Mouse (Mus musculus) retina, postnatal 1 day (tissue): ENCODE results near the gene Max.
A peak's percentile ranks its signal among the peaks of the same experiment; 100 is the strongest.

Experiments used
- DNase-seq: peaks from one replicate; pipeline ENCODE4 v3.0.0-alpha.2; 2012

Max gene

DNA sequence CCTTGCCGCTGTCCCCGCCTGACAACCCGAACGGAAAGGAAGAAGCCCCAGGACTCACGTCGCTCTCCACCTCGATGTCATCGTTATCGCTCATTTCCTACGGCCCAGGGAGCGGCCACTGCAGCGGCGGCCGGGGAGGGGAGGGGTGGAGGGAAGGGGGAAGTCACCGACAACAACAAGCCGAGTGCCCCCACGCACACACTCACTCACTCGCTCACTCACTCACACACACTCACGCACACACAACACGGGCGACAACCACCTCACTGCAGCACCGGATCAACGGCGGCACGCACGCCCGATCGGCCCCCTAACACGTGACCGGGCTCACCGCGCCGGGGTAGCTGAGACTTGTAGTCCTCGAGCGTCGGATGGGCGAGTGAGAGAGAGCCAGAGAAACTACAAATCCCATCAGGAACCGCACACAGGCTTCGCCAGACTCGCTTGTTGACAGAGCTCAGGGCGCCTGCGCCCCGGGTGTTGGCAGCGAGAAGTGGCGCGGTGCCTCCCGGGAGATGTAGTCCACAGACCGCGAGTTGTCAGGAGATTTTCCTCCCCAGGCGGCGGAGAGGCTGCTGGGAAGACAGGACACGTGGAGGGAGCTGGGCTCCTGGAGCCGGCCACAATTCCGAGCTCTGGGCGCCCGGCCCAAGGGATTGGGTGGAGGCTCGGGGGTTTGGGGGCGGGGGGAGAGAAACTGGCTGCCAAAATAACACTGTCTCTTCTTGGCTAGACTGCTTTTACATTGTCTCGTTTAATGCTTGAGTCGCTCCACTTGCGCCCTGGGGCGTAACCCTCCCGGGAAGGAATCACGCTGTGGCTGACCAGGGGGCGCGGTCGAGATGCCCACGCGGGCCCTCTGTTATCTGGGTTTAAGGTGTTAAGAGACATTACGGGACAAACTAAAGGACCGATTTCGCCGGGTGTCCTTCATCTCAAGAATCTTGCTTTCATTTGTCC is at the start of gene Max:
Gene Max (minus strand): TSS at position 270 of the 960 bp plus-strand sequence.
- peak; percentile 100 for DNase-seq

DNA sequence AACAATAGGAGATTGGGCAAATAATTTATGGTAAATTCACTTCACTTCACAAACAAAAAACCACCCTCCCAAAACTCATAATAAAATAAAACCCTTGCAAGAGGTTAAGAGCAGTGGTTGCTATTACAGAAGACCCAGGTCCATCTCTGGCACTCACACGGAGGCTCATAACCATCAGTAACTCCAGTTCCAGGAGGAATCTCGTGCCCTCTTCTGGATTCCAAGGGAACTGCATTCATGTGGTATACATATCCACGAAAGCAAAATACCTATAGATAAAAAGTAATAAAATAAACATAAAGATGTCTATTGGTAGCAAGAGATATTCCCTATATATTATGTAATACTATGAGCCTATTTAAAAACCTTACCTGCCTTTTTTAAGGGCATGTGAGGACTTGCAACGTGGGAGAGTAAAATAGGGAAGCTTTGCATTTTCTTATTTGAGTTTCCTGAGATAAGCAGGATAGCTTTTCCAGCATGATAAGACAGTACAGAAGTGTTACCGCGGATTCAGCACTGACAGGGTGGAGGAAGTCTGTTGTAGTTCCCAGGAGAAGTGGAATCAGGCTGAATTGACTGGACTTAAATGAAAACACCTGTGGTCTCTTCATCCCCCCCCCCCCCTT is 49.2 kb upstream of the Max start:
- no peak for DNase-seq

GRCm38 (mm10) chr12:77009202-77010030 is 47.4 kb upstream of the Max start:
- peak; percentile 40 for DNase-seq

- no peak for DNase-seq
These were observed 42.9 kb upstream of the Max start for GRCm38 (mm10) chr12:77004893-77005292.

DNA sequence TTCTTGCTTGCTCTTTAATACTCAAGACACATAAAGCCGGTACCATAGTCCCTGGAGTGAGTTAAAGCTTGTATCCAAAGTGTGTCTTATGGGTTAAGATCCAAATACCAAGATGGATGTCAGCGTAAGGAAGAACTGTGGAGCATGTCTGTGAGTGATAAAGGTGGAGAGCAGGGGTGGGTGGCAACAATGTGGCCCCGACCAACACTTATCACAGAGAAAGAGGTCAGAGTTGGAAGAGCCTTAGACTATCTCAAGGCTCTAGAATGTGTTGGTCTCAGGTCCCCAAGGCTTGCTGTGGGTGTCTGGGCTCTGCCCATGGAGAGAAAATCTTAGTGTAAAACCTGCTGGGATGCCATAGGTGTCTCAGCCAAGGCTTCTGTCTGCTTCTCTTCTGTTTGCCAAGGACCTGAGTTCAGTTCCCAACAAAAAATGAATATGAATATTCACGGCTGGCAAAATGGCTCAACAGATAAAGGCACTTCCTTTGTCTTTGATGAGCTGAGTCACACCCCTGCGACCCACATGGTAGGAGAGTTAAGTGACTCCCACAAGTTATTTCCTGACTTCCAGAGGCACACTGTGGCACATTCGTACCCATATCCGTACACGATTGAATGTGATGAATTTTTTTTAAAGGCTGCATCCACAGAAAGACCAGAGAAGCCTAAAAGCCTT is 40.7 kb upstream of the Max start:
- no peak for DNase-seq

DNA sequence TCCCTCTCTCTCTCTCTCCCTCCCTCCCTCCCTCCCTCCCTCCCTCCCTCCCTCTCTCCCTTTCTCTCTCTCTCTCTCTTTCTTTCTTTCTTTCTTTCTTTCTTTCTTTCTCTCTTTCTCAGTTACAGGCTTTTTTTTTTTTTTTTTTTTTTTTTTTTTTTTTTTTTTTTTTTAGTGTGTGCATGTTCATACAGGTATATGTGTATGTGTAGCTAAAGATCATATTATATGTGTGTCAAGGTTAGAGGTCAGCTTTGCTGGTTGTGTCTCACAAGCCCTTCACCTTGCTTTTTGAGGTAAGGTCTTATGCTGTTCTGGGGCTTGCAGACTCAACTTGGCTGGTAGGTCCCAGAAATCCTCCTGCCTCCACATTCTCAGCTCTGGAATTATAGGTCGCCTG is 39.3 kb upstream of the Max start:
- no peak for DNase-seq

DNA sequence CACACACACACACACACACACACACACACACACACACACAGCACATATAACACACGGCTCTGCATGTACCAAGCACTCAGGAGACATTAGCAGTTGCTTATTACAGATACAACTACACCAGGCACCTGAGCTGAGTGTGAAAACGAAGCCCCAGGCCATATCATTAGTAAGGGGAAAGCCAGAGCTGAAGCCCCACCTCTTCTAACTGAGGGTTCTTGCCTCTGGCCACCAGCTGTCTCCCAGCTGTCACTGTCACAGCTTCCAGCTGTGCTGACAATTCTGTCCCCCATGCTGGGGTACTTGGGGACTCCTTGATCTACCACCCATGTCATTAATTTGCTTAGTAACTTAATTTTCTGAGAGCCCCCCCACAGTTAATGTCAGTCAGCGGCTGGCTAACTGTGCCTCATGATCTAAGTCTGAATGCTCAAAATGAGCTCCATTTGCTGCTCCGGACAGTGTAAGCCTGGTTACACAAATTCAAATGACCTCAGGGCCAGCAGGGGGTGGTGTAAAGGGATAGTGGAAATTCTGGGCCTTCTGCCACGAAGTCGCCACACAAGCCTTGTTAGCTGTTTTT is 38.8 kb upstream of the Max start:
- peak; percentile 81 for DNase-seq

DNA sequence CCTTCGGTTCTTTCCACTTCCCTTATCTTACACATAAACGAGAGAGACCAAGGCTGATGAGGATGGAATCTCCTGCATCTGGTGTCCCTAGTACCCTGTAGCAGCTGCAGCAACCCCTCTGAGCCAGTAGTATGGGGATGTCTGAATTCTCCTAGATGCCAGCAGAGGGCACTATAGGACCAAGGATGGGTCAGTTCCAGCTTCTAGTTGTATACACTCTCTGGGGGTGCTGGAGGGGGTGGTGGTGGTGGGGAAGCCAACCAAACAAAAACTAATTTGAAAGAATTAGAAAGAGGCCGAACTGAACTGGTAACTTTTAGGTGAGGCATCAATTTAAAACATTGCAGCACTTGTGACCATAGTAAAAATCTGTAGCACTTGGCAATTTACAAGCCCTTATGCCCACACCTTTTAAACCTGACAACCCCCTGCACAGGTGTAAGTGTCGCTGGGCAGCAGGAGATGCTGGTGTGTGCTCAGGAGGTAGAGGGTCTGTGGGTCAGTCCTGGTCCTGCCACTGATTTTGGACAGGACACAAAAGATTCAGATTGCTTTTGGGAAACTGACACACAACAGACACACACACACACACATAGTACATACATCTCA is 38.2 kb upstream of the Max start:
- peak; percentile 86 for DNase-seq

GRCm38 (mm10) chr12:76994766-76995165 is 32.8 kb upstream of the Max start:
- DNase-seq = no peak

DNA sequence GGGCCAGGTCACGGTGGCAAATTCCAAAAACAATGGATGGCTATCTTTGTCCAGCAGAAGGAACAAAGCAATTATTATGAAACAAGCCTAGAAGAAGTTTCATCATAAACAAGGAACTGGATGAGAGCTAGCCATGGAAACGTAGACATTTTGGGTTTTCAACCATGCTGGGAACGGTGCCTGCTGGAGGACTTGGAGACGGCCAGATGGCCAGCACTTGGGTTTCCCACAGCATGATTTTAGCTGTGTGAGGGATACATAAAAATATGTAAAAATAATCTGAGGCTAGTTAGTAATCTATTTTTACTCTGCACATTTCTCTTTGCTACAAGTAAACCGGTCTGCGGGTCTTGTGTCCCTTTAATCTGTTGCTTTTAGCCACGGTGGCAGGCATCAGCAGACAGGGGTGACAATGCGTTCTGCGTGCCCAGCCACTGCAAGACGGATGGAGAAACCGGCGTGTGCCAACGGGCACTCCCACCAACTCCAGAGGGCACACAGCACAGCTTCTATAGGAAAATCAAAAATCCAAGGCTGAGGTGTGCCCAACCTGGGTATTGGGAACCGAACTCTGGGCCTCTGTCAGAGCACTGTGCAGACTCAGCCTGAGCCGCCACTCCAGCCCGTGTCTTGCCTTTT is 31.0 kb upstream of the Max start:
- no peak for DNase-seq

DNA sequence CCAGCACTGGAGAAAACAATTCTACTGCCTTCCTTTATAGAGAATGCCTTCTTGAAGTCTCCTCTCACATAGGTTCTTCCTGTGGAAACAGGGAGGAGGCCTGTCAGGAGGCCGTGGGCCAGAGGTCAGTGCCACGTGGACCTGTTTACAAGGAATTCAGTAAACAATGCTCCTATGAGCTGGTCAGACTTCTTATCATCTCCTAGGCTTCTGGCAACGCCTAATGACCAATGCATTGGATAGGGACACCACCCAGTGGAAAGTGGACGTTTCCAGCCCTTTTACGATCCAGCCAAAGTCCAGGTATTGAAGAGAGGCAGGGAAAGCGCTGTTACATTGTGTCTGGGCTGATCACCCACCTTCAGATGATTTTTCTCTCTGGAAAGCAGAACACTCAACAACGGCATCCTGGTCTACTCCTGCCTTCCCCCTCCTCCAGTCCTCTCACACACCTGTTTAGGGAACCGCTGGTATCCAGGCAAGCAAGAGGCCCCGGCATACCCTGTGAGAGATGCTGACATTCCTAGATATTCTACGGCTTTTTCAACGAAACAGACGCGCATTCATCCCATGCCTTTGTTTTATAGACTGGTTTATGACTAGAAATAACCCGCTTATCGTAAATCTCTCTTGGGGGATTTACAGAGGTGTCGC is 20.9 kb upstream of the Max start:
- no peak for DNase-seq

DNA sequence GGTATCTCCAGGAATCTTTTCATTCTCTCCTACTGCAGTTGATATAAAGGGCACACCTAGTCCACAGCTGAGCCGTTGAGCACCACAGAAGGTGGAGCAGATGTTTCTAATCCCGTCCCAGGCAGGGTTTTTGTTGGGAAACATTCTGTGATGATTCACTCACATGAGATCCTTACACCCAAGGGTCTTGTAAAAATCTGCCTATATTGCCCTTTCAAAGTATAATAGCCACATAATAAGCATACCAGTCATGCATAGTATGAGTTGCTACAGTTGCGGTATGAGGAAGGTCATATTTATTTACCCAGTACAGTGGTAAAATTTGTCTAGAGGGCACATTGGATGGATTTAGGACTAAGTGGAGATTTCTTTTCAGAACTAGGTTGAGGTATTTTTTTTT is 17.5 kb upstream of the Max start:
- DNase-seq = no peak

DNA sequence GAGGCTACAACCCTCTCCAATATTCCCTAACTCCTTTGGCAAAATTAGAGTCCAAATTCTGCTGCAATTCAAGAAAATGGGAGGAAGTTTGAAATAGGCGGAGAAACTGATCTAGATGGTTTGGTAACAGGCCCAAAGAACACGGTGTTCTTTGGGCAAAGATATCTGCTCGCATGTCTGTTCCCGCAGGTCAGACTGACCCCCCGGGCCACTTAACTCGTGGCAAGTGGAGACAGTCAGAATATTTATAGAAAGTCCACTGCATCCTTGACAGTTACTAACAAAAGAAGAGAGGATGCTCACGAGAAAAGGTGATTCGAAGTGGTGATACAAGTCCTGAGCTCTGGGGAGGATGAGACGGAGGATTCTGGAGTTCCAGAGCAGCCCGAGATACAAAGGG is 10.7 kb upstream of the Max start:
- no peak for DNase-seq

GRCm38 (mm10) chr12:76972241-76972640 is 10.2 kb upstream of the Max start:
- no peak for DNase-seq

DNA sequence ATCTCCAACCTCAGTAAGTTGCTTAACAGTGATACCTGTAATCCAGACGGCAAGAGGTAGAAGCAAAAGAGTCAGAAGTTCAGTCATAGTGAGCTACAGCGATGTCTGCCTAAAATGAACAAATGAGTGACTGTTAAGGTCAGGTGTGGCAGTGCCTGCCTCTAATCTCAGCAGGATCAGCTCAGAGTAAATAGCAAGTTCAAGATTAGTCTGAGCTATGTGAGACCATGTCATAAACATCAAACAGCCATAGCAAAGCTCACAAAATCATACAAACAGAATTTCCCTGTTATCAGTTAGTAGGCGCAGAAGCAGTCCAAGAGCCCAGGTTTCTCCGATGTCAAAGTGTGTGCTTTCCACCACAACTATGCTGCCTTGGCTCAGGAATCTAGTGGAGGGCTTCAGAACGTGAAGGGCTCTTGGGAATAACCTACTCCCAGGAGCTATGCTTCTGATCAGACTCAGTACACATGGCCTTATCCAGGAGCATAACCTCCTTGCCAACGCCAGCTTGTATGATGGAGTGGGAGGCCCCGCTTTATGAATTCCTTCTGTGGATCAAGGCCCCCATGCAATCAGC is 9.7 kb upstream of the Max start:
- no peak for DNase-seq

GRCm38 (mm10) chr12:76965876-76966275 is 3.9 kb upstream of the Max start:
- DNase-seq = peak; percentile 62

DNA sequence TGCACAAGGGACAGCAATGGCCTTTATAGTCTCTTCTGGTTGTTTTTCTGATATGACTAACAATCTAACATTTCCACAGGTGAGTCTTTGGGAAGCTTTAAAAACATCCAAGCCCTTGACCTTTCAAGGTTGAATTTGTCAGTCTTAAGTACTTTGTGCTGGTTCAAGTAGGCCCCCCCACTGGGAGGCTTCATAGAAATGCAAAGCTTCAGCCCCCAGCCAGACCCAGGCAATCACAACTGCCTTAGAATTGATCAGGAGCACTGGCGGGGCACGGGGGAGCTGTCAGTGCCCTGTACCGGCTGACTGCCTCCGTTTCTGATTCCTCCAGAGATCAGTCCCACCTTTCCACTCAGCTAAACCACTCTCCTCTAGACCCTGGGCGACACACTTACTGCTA is 3.1 kb upstream of the Max start:
- DNase-seq = no peak

DNA sequence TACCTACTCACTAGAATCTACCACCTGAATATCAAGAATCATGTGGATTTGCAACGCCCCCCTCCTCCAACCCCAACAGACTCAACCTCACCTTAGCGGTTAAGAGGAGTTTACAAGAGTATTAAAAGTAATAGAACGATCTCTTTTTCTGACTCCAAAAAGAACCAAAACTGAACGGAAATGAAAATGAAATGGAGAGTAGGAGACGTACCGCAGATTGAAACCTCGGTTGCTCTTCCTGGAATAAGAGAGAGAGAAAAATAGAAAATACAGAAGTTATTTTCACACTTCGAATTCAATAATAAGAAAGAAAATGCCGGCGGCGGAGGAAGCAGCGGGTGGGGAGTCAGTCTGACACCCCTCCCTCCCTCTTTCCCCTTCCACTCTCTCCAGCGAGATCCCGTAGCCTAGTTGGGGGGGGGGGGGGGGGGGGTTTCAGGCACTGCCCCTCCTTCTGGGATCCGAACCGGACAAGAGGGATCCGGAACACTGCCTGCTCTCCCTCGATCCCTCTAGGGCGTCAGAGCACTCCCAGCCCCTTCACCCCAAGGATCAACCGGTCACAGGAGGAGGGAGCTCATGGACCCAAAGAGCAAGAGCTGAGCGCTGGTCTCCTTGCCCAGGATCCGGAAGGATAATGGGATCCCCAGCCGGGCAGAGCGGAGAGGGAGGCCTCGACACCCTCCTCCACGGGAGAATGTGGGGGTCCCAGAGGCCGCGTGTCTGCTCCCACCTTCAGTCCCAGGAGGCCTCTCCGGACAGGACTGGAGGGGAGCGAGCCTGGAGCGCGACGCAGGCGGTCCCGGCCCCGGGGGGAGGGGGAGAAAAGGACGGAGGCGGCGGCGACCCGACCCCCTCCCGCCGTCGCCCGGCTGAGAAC is 709 bp downstream of the Max start:
- DNase-seq = no peak

GRCm38 (mm10) chr12:76957688-76958087 is 4.3 kb downstream of the Max start:
- DNase-seq = no peak
